Mouse (Mus musculus) testis, adult 2 months (tissue): ENCODE results near the gene Chmp4b. TPM values are rescaled to one million over a fixed set of nuclear protein-coding genes. Genes with fewer than 3 reads are reported as not detected.
A peak's percentile ranks its signal among the peaks of the same experiment; 100 is the strongest.

ENCODE experiments used
- H3K27ac ChIP-seq: fragments of 200-500 bp; 2 replicates; pipeline ENCODE4 v1.5.1; 2012; ENCODE audit warnings: low read depth, low read length; ENCODE audit not compliant: control insufficient read depth, insufficient read depth
- H3K27me3 ChIP-seq: fragments of 200-500 bp; 2 replicates; pipeline ENCODE4 v1.6.1; 2012; ENCODE audit warnings: mild to moderate bottlenecking, low read length, moderate library complexity; ENCODE audit not compliant: control insufficient read depth, insufficient read depth
- H3K36me3 ChIP-seq: fragments of 200-500 bp; 2 replicates; pipeline ENCODE4 v1.6.1; 2012; ENCODE audit warnings: mild to moderate bottlenecking, low read length; ENCODE audit not compliant: control insufficient read depth, insufficient read depth
- H3K4me1 ChIP-seq: fragments of 200-500 bp; 2 replicates; pipeline ENCODE4 v1.6.1; 2012; ENCODE audit warnings: low read length; ENCODE audit not compliant: control insufficient read depth, insufficient read depth
- H3K4me3 ChIP-seq: fragments of 200-500 bp; 2 replicates; pipeline ENCODE4 v1.5.1; 2012; ENCODE audit warnings: low read depth, mild to moderate bottlenecking, low read length, moderate library complexity, mixed read lengths; ENCODE audit not compliant: control insufficient read depth
- CTCF ChIP-seq: fragments of 200-500 bp; IDR thresholded peaks from 2 replicates; pipeline ENCODE4 v1.5.1; 2012; ENCODE audit warnings: low read depth, mild to moderate bottlenecking, inconsistent platforms, low read length, moderate library complexity; ENCODE audit not compliant: control insufficient read depth, insufficient read depth, insufficient replicate concordance
- POLR2A ChIP-seq: fragments of 200-500 bp; IDR thresholded peaks from 2 replicates; pipeline ENCODE4 v1.6.1; 2012; ENCODE audit warnings: low read depth, mild to moderate bottlenecking, inconsistent platforms, low read length, moderate library complexity; ENCODE audit not compliant: control insufficient read depth
- polyA plus RNA-seq: library from polyadenylated mRNA; depleted of rRNA; stranded (reverse); fragments of >200 nt; gene quantifications from 2 replicates; pipeline ENCODE4 v1.2.3, GENCODE M21; 2012; rRNA removed

The Chmp4b gene
- 133 and 135 TPM in 2 replicates for polyA plus RNA-seq

GRCm38 (mm10) chr2:154651363-154651762, at the start of gene Chmp4b:
Chmp4b (plus strand) TSS chr2:154651705.
- no peak within 1 kb of the TSS for H3K27ac ChIP-seq
- no peak for TF ChIP-seq CTCF
- peak within 1 kb of the TSS; percentile 35 for H3K4me3 ChIP-seq
- H3K27me3 ChIP-seq, result no peaks in the 10 kb centered on the region
- peaks cover 2% of the 10 kb centered on the region for H3K4me1 ChIP-seq
- H3K36me3 ChIP-seq, result no peaks in the 10 kb centered on the region

- no peaks in the 10 kb centered on the region for H3K36me3 ChIP-seq
- no peaks in the 10 kb centered on the region for H3K27me3 ChIP-seq
- no peaks in the 10 kb centered on the region for H3K4me1 ChIP-seq
- TF ChIP-seq POLR2A, result no peak
- TF ChIP-seq CTCF, result no peak
- peak overlapping the region; percentile 86 for H3K4me3 ChIP-seq
- no peak overlapping the region for H3K27ac ChIP-seq
Measured at GRCm38 (mm10) chr2:154603007-154603637, 48.4 kb upstream of the Chmp4b start.

DNA sequence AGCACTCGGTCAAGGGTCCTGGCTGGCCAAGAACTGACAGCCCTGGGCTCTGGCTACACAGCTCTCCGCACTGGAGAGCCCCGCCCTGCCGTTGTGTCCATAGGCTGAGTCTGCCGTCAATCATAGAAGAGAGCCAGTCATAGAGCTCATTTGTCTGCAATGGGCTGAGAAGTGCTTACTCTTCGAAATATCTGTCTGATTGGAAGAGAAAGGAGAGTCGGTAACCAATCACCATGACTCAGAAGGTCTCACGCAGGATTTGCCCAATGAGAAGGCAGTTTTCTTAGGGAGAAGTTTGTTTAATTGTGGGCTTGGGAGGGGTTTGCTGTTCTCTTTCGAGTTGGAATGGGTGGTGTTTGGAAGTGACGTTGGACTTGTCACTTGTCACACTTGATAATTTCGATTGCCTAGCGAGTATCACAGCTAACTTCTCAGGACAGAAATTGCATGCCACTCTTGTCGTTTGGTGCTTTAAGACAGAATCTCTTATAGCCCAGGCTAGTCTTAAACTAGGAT, 47.8 kb upstream of the Chmp4b start, which contains the start of gene Pxmp4:
Gene Pxmp4, minus strand, starts transcription at position 71 of the 516 bp plus-strand sequence.
- Histone ChIP-seq H3K4me1 (no peaks in the 10 kb centered on the region), H3K36me3 (no peaks in the 10 kb centered on the region), H3K4me3 (peak within 1 kb of the TSS; percentile 86), H3K27ac (no peak within 1 kb of the TSS), H3K27me3 (no peaks in the 10 kb centered on the region)
- TF ChIP-seq POLR2A (peak; percentile 60; the same call in 1 of the 2 replicates), CTCF (no peak)

DNA sequence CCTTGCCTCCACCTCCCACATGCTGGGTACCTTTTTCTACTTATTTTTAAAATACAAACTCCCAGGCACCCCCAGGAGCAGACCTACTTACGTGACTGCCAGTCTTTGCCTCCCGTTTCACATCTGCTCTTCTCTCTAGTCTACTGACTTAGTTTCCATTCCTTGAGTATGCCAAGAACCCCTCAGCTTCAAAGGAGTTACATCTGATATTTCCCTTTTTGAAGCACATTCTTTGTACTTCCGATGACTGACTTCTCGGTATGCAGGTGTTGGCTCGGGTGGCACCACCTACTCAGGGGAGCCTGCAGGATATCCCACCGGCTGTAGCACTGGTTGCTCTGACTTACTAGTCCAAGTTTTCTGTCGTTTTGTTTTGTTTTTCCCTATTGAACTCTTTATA, 47.3 kb upstream of the Chmp4b start:
- TF ChIP-seq CTCF (no peak), POLR2A (no peak)
- Histone ChIP-seq H3K27ac (no peak overlapping the region), H3K36me3 (no peaks in the 10 kb centered on the region)

GRCm38 (mm10) chr2:154606965-154607364, 44.5 kb upstream of the Chmp4b start:
- TF ChIP-seq POLR2A (no peak), CTCF (no peak)
- Histone ChIP-seq H3K27ac (no peak overlapping the region), H3K27me3 (no peaks in the 10 kb centered on the region), H3K36me3 (no peaks in the 10 kb centered on the region), H3K4me3 (no peak overlapping the region), H3K4me1 (0 out of 2 replicates have a peak, but pooled peaks cover 2% of the 10 kb centered on the region)

More for the DNA sequence above, 47.3 kb upstream of the Chmp4b start:
- Histone ChIP-seq H3K4me3 (peak overlapping the region; percentile 8; the same call in 1 of the 2 replicates), H3K4me1 (no peaks in the 10 kb centered on the region), H3K27me3 (no peaks in the 10 kb centered on the region)

DNA sequence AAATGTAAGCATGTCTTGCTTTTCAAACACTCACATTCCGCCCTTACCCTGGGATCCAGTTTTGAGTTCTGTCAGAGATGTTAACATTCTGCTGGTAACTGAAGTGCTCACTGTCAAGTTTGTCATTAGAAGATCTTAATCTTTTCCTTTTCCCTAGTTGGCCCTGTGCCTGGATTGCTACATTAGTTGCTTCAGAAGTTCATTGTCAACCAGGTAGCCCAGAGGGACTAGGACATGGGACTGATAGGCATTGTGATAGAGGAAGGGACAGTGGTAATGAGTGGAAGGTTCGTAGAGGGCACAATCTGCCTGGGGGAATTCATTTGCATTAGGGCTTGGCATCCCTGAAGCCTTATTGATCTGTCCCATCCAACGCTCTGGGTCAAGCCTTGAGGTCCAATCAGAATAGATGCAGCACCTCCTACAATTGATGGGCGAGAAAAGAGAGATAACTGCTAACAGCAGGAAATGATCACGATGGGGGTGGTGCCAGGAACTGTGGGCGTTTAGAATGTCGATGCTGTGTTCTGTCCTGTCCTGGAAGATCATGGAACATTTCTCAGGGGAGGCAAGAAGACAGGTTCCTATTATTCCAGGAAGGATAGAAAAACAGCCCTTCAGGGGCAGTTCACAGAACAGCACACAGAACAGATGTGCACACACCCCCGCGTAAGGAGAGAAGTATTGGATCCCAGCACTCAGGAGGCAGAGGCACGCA, 42.3 kb upstream of the Chmp4b start:
- Histone ChIP-seq H3K27ac (no peak overlapping the region), H3K36me3 (no peaks in the 10 kb centered on the region), H3K4me3 (no peak overlapping the region), H3K4me1 (peaks cover 8% of the 10 kb centered on the region), H3K27me3 (no peaks in the 10 kb centered on the region)
- no peak for TF ChIP-seq POLR2A
- TF ChIP-seq CTCF, result no peak

- Histone ChIP-seq H3K27ac (peak within 1 kb of the TSS; percentile 93), H3K4me1 (peaks cover 16% of the 10 kb centered on the region), H3K27me3 (no peaks in the 10 kb centered on the region), H3K36me3 (no peaks in the 10 kb centered on the region), H3K4me3 (peak within 1 kb of the TSS; percentile 98)
- TF ChIP-seq POLR2A, result peak; percentile 47; the same call in 1 of the 2 replicates
- peak; percentile 37; the same call in 1 of the 2 replicates for TF ChIP-seq CTCF
Measured at GRCm38 (mm10) chr2:154613118-154614115, 38.1 kb upstream of the Chmp4b start, which contains the start of the genes Zfp341 and 4930519P11Rik. Zfp341 (plus strand) TSS chr2:154613297. 4930519P11Rik (minus strand) TSS chr2:154613437.
